Mouse (Mus musculus): ENCODE measurements around the gene Lhfpl3.

DNA sequence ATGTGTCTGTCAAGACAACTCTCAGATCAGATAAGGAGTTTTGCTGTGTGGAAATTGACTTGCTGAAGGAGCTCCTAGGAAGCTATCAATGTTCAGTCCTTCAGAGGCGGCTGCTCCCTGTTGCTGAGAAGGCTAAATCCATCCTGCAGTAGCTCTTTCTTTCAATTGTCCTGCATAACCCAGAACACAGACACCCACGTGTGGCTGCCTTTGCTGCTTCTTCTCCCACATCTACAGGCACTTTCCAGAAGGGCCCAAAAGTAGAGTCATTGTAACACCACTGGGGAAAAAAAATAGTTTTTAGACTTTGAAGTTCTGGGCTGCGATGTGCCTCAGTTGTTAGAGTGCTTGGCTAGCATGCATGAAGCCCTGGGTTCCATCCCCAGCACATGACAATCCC, 480.9 kb downstream of the Lhfpl3 start:
- TF ChIP-seq CTCF (IDR thresholded peaks at IDR 0.05; ENCODE audit: low read depth) (no peak), EP300 (IDR thresholded peaks at IDR 0.05; ENCODE audit: low read depth) (no peak)
